Mouse (Mus musculus) testis, adult 2 months (tissue): ENCODE data around the gene Kat2a.

Experiments used
- CTCF ChIP-seq: fragments of 200-500 bp; IDR thresholded peaks from 2 replicates; pipeline ENCODE4 v1.5.1; 2012; ENCODE audit warnings: low read depth, mild to moderate bottlenecking, inconsistent platforms, low read length, moderate library complexity; ENCODE audit not compliant: control insufficient read depth, insufficient read depth, insufficient replicate concordance
- POLR2A ChIP-seq: fragments of 200-500 bp; IDR thresholded peaks from 2 replicates; pipeline ENCODE4 v1.6.1; 2012; ENCODE audit warnings: low read depth, mild to moderate bottlenecking, inconsistent platforms, low read length, moderate library complexity; ENCODE audit not compliant: control insufficient read depth

- TF ChIP-seq CTCF (no peak), POLR2A (no peak)
These were observed 909 bp upstream of the Kat2a start for GRCm38 (mm10) chr11:100713174-100713573.
